Mouse (Mus musculus): ENCODE measurements around the gene B4galnt1.
"Not testable (repeated sequence)": the region's sequence is repeated elsewhere in the genome, so short reads cannot be mapped to it uniquely, and the experiment has no call there.

The B4galnt1 gene

DNA sequence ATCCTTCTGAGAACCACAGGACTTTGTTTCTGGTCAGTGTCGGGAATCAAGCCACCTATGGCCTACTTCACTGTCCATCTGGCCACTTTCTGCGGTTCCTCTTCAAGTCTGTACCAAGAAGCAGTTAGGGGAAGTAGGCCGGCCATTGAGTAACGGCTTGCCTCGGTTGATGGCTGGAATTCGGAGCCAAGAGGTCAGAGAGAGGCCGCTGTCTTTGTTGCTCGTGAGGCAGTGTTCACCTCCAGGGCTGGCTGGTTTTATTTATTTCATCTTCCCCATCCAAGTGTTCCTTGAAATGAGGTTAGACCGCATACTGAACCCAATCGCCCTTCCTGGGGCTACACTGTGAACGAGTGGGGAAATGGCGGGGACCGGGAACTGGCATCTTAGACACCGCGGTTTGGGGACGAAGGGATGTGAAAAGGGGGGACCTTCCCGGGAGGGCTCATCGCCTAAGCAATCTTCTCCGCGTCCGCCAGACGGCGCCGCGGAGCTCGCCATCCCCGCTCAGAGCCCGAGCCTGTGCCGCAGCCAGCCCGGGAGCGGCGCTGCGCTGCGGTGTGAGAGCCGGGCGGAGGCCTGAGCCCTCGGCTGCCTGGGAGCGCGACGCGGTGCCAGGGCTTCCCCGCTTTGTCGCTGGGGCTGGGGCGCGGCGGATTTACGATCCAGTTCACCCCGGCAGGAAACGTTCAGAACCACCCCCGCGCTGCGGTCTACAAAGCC is at the start of gene B4galnt1:
TSS of gene B4galnt1 (plus strand) at position 595 of the 723 bp plus-strand sequence.
- no peak for DNase-seq (ENCODE audit: low spot score)

DNA sequence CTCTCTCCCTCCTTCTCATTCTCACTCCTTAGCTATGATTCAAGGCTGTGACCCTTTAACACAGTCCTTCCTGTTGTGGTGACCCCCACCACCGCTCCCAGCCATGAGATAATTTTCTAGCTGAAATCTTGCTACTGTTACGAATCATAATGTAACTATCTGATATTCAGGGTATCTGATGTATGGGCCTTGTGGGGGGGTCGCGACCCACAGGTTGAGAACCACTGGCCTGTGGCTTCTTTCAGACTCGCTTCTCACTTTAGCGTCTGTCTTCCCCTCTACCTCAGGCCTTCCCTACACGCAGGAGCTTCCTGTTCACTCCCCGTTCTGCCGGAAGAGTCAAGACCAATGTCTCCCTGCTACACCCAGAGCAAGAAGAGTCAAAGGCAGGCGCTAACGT is 46.6 kb upstream of the B4galnt1 start:
- no peak for DNase-seq (ENCODE audit: low spot score)

DNA sequence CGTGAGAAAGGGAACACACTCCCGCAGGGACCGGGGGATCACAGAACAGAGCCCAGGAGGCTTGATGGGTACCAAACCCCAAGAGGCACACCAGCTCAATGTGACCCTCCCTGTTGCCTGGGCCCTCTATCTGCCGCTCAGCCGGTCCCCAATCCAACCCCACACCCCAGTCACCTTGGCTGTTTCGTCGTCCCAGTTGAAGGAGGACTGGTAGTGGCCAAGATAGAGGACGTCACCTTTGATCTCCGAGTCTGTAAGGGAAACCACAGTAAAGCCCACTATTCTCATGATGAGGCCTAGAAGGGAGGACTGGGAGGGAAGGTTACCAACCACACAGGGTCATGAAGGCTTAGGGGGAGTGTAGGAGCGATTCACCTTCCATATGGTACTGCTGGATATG is 45.8 kb upstream of the B4galnt1 start:
- DNase-seq (ENCODE audit: low spot score), result no peak

DNA sequence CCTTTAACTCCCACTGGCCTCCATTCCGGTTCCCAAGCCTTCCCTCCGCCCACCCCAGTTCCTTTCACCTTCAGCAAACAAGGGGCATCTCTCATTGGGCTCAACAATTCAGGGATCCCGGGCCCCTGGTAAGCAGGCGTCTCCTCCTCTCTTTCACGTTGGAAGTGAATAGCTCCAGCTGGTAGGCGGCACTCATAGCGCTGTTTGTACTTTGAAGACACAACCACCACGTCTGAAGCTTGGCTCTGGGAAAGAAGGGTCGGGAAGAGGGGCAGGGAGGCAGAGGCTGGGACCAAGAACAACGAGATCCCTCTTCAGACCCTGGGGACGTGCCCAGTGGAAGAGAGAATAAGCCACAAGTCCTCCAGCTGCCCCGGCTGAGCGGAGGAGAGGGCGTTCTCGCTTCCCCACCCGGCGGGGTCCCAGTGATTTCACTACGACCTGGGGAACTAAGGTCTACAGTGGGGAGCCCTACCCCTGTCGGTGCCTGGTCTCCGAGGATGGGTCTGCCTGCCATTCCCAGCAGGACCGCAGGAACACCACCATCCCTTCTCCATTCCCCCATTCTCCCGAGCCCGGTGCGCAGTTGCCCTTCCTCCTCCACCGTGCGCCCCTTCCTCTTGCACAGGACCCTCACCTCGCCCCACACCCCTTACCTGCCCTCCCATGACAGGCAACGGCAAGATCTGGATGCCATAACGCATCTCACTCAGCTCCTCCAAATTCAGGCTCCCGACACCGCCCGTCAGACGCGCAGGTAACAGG is 44.5 kb upstream of the B4galnt1 start:
- DNase-seq (ENCODE audit: low spot score), result no peak

DNA sequence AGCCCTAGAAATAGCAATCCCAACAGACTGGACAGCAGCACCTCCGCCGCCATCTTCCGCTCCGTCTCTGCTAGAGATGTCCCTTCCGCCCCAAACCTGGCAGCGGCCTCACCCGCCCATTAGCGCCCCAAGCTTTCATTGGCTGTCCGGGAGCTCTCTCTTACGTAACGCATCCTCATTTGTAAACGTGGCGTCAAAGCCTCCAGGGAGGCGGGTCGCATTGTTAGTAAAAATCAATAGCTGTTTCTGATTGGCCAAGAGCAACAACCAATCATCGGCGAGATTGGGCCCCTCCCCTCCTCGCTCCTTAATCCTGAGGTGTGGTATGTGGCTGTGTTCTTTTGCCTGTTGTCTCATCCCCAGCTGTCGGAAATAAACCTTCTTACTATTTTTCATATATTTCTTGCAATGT is 44.0 kb upstream of the B4galnt1 start, which contains the start of gene Os9:
TSS of gene Os9 (minus strand) at position 66 of the 412 bp plus-strand sequence.
- peak; percentile 89 for DNase-seq (ENCODE audit: low spot score)

DNA sequence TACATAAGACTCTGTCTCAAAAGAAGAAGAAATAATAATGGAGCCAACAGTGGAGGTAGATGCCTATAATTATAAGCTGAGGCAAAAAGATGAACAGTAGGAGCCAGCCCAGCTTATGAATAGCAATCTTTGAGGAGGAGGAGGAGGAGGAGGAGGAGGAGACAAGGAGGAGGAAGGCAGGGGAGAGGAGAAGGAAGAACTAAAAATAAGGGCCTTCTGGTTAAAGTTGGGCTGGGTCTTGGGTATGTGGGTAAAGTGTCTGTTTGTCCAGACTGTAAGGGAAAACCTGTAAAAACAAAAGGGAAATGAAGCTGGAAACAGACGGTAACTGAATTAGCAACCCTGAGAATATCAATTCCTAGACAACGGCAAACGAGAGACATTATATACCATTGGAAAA is 43.0 kb upstream of the B4galnt1 start:
- DNase-seq (ENCODE audit: low spot score), result no peak

DNA sequence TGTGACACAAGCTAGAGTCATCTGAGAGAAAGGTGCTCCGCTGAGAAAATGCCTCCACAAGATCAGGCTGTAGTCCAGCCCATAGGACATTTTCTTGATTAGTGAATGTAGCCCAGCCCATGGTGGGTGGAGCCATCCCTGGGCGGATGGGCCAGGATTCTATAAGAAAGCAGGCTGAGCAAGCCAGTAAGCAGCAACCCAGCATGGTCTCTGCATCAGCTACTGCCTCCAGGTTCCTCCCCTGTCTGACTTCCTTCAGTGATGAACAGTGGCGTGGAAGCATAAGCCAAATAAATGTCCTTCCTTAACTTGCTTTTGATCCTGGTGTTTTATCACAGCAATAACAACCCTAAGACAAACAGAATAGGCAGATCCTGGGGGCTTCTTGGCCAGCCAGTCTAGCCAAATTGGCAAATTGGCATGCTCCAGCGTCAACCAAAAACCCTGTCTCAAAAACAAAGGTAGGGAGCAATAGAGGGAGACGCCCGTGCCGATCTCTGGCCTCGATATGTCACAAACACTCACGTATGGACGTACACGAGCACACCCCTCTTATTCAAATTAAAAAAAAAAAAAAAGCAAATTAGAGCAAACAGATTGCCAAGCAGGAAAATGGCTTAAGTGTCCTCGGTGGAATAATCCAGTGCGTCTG is 42.1 kb upstream of the B4galnt1 start:
- no peak for DNase-seq (ENCODE audit: low spot score)

DNA sequence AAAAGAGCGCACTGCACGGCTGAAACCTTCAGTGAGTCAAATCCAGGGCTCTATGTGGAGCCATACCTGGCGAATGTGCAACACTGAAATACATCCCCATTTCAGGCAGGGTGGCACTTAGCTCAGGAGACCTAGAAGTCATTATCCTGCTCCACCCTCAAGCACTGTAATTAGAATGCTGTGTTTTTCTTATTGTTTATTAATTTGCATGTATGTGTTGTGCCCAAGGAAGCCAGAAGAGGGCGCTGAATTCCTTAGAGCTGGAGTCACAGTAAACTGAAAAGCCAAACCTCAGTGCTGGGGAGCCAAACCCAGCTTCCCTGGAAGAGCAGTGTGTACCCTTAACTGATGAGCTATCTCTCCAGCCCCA is 41.6 kb upstream of the B4galnt1 start:
- DNase-seq (ENCODE audit: low spot score), result no peak

DNA sequence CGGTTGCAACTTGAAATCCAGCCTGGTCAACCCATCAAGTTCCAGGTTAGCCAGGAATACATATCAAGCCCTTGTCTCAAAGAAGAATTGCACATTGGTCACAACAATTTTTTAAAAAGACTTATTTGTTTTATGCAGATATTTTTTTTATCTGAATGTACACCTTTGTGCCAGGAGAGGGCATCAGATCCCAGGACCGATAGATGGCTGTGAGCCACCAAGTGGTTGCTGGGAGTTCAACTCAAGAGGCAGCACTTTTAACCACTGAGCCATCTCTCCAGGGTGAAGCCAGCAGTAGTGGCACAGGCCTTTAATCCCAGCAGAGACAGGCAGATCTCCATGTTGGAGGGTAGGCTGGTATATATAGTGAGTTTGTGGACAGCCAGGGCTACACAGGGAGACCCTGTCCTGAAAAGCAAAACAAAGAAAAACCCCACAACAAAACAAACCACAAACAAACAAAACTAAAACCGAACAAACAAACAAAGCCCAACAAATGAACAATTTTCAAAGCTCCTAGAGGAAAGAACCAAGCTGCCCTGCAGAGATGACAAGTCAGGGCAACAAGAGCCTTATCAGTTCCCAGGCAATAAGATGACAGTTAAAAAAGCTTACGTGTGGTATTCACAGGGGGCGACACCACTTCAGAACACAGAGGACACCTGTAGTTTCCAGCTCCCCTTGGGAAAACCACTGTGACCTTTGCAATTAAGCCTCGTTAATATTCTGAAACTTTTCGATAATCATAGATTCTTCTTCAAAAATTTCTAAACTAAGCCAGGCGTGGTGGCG is 39.6 kb upstream of the B4galnt1 start:
- DNase-seq (ENCODE audit: low spot score), result no peak

DNA sequence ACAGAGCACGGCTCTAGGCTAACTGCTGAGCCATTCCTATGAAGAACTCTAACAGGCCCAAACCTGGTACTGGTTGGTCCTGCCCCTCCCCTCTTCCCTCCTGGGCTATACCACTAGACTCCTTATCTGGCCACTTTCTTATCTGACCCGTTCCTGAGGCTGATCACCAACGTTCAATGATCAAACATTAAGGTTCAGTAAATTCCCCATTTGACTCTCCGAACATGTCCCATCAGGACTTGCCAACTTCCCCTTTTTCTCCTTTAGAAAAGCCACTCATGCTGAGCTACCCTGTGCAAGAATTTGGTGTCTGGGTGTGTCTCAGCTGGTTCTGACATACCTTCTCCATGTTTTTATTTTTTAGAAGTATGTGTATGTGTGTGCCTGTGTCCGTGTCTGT is 38.4 kb upstream of the B4galnt1 start:
- DNase-seq (ENCODE audit: low spot score), result no peak

DNA sequence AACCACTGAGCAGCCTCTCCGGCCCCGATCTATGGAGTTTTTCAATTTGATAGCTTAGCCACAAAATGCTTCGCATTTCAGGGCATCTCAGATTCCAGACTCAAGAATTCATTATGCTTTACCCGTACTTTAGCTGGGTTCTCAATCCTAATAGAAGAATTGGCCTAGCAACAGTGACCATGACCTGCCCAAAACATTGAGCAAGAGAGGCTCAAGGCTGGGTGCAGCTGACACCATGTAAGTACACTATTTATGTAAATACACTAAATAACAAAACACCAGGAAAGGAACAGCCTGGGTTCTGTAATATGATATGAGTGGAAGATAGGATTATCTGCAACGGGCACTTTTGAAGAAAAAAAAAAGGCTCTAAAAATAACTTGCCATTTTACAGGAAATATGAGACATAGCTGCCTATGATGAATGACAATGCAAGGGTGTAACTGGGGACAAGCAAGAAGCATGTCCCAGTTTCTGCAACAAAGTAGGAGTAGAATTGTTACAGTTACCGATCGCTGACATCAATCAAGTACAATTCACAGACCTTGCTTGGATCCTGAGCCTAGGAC is 37.2 kb upstream of the B4galnt1 start:
- no peak for DNase-seq (ENCODE audit: low spot score)

DNA sequence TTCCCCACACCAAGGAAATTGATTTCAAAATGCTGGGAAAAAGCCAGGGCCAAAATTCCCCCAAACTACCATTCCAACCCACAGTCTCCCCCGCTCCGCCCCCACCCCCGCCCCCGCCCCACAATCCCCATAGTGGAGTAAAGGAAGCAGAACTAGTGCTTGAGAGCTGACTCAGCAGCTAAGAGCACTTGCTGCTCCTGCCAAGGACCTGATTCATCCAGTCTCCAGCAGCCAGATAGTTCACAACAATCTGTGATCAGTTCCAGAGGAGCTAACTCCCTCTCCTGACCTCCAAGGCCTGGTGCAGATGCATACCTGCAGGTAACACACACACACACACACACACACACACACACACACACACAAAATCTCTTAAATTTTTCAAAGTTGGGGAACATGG is 35.6 kb upstream of the B4galnt1 start:
- DNase-seq (ENCODE audit: low spot score), result no peak

DNA sequence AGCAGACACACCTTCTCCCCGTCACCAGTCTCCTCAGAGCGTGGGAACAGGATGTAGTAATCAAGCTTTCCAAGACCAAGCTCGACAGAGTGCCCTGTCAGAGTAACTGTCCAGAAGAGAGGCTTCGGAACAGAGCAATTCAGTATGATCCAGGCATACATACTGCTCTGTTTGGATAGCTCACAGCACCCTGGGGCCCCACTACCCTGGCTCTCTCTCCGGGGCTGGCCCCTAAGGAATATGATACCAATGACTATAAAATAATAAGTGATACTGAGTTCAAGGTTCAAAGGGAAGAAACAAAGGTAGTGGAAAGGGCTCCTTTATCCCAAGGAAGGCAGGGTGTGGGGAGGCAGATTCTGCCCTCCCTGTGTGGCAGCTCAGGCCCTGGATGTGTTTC is 32.6 kb upstream of the B4galnt1 start:
- no peak for DNase-seq (ENCODE audit: low spot score)

DNA sequence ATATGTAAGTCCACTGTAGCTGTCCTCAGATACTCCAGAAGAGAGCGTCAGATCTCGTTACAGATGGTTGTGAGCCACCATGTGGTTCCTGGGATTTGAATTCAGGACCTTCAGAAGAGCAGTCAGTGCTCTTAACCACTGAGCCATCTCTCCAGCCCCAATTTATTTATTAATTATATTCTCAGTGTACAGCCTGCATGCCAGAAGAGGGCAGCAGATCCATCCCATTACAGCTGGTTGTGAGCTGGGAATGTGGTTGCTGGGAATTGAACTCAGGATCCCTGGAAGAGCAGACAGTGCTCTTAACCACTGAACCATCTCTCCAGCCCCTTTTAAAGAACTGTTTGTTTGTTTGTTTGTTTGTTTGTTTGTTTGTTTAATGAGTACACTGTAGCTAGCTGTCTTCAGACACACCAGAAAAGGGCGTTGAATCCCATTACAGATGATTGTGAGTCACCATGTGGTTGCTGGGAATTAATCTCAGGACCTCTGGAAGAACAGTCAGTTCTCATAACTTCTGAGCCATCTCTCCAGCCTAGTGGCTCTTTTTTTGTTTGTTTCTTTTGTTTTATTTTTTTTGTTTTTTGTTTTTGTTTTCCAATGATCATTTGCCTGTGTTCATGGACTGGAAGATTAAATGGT is 30.5 kb upstream of the B4galnt1 start:
- not testable (repeated sequence) for DNase-seq (ENCODE audit: low spot score)

DNA sequence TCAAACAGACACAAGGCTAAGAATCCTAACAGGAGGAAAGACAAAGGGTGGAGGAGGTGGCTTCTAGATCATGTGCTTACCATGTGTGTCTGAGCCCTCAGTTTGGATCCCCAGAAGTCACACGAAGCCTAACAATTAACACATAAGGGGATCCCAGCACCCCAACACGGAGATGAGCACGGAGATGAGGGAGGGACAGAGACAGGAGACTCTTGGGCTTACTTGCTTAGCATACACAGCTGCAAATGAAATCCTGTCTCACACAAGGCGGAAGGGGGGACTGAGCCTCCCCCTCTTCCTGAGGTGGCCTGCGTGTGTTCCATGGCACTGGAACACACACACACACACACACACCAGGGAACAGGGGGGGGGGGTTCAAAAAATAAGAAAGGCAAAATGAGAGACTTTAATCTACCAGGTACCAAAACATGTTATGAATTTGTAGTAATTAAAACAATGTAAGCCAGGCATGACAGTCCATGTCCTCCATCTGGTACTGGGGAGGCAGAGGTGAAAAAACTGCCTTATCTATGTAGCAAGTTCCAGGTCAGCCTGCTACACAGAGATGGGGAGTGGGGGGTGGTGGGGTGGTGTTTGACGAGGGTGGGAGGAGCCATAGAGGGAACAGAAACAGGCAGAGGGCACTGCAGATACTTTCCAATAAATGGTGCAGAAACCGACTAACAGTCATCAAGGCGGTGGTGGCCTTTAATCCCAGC is 29.7 kb upstream of the B4galnt1 start:
- no peak for DNase-seq (ENCODE audit: low spot score)

DNA sequence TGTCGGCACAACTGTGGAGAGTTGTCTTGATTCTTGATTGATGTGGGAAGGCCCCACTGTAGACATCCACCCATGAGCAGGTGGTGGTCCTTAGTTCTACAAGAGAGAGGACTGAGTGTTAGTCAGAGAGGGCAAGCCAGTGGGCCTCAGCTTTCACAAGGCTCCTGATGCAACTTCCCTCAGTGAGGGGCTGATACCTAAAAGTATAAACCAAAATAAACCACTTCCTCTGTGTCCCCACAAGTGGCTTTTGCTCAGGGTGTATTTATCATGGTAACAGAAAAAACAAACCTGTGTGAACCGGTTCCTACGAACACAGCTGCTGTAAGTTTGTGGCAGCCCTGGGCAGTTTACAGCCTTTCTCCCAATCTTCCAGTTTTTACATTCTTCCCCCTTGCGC is 28.5 kb upstream of the B4galnt1 start:
- no peak for DNase-seq (ENCODE audit: low spot score)

DNA sequence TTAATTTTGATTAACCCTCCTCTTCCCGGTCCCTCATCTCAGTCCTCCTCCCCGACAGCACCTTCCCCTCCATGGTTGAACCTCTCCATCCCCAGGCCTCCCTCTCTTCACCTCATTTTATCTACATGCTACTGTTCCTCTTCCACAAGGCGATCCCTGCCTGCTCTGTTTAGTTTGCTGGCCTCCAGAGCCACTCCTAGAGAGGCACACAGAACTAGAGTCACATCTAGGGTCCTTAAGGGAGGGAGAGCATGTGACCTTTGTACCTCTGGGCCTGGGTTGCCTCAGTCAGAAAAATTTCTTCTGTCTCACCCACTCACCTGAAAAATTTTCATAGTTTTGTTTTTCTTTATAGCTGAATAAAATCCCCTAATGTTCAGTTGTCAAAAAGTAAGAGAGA is 27.1 kb upstream of the B4galnt1 start:
- DNase-seq (ENCODE audit: low spot score), result no peak

DNA sequence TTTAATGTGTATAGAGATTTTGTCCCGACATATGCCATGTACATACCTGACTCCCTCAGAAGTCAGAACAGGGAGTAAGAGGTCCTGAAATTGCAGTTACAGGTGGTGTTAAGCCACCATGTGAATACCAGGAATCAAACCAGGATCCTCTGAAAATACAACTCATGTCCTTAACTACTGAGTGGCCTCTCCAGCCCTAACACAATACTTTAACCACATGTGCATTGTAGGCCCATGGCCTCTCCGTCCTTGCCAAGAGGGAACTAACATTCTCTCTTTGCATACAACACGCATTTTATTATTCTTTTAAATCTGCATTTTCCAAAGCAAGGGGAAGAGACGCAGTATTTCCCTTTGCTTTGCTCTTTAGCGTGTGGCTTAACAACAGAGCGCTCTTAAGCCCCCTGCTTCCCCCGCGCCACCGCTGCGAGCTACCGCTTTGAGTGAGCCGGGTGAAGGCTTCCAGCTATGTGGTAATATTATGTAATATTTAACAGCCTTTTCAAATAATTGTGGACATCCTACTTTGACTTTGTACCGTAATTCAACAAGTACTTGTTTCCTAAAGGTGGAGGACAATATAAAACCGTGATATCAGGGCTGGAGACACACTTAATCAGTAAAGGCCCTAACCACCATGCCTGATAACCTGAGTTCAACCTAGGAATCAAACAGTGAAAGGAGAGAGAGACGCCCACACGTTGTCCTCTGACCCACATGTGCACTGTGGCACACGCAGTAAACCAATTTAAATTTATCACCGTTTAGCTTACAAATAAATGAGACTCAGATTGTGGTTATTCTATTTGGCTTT is 26.5 kb upstream of the B4galnt1 start:
- DNase-seq (ENCODE audit: low spot score), result no peak

DNA sequence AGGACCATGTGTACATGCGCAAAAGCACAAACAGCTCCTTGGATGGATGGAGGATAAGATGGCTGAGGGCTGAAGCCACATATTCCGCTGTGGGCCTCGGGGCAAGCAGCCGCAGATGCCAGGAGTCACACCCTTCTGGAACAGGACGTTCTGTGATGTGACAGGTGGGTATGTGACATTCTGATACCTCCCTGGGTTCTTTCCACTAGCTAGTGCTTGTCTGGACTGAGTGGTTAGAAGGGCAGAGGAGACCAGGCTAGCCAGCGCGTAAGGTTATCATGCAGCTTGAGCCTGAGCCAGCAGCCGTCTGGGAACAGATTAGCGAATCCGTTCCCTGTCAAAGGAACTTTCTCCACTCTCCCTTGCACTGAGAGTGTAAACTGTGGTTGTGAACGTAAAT is 24.1 kb upstream of the B4galnt1 start:
- DNase-seq (ENCODE audit: low spot score), result no peak

DNA sequence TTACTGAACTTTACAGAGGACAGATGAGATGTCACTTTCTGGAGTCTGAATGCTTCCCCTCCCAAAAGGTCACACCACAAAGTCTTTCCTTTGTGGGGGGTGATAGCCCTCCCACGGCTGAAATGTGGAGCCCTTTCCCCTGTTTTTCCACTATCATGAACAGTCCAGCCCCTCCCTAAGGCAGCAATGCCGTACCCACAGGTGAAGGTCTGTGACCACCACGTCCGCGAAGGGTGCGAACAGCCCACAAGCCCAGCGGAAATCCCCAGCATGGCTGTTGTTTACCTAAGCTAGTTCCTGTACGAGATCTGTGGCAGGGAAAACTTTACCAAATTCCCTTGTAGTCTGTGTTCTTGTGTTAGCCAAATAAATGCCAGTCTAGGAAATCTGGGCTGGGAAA is 23.5 kb upstream of the B4galnt1 start:
- DNase-seq (ENCODE audit: low spot score), result no peak

All from urinary bladder, postnatal 10 days (tissue).